Mouse (Mus musculus): ENCODE results near the gene Pcif1. TPM values are rescaled to one million over a fixed set of nuclear protein-coding genes. Genes with fewer than 3 reads are reported as not detected.

Pcif1 gene
- polyA plus RNA-seq, 1 experiment from 2014 or later: 38.7 TPM

GRCm38 (mm10) chr2:164906071-164906470, 27.0 kb downstream of the Pcif1 start:
- POLR2A ChIA-PET: no interaction called here
- CTCF ChIA-PET: no interaction called here
- ATAC-seq (no peak), DNase-seq (ENCODE audit: low read depth, low spot score) (no peak)
- no peak for TF ChIP-seq CTCF (IDR thresholded peaks at IDR 0.05)
- in situ Hi-C loops (cut with MboI; ENCODE audit: low pct_unique_long_range_greater_than_20kb): no loop called here
- H3K27me3 ChIP-seq: no peaks in the 10 kb centered on the region

DNA sequence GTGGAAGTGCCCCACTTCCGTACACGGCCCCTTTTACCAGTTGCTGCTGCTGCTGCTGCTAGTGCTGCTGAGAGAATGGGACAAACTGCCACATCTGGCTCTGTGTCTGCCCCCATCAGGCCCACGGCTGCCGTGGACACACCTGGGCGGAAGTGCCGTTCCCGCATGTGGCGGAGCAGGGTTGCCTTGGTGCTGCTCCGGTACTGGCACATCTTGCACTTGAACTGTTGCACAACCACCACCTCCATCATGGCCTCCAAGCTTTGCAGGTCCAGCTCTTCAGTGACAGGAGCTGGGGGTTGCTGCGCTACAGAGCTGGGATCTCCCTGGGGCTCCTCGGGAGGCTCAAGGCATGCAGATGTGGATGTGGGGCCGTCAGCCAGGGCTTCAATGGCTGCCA, 28.4 kb downstream of the Pcif1 start:
- H3K27me3 ChIP-seq: no peaks in the 10 kb centered on the region
- no peak for ATAC-seq
- POLR2A ChIA-PET: no interaction called here
- CTCF ChIA-PET: no interaction called here
- no peak for DNase-seq (ENCODE audit: low read depth, low spot score)
- TF ChIP-seq CTCF (IDR thresholded peaks at IDR 0.05): no peak
- in situ Hi-C loops (cut with MboI; ENCODE audit: low pct_unique_long_range_greater_than_20kb): no loop called here

GRCm38 (mm10) chr2:164908011-164908410, 28.9 kb downstream of the Pcif1 start:
- ChIA-PET CTCF (interaction anchor here (1.5 kb wide), 1 partner anchor 13 kb away, joined by 4 read pairs; no protein-coding TSS in a partner anchor), POLR2A (no interaction called here)
- ATAC-seq (no peak), DNase-seq (ENCODE audit: low read depth, low spot score) (no peak)
- in situ Hi-C loops (cut with MboI; ENCODE audit: low pct_unique_long_range_greater_than_20kb): no loop called here
- no peak for TF ChIP-seq CTCF (IDR thresholded peaks at IDR 0.05)
- no peaks in the 10 kb centered on the region for H3K27me3 ChIP-seq

DNA sequence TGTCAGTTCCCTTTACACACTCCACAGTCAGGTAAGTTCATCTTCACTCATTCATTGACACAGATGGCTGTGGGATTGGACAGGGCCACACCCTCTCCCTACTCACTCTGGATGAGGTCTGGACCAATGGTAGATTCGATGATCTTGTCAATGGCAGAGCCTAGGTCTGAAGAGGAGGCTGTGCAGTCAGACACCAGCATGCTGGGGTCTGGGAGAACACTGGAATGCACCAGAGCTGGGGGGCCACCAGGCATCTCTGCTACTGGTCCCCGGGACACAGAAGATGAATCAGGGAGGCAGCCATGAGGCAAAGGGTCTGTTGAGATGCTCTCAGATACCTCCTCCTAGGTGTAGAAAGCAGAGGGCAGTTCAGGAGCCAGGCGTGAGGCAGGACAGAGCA, 30.0 kb downstream of the Pcif1 start:
- no peak for DNase-seq (ENCODE audit: low read depth, low spot score)
- no peak for TF ChIP-seq CTCF (IDR thresholded peaks at IDR 0.05)
- H3K27me3 ChIP-seq: no peaks in the 10 kb centered on the region
- CTCF ChIA-PET: interaction anchor here (0.7 to 1.6 kb wide), 4 partner anchors 9 to 17 kb away, joined by 3 to 8 read pairs (median 4); no protein-coding TSS in a partner anchor
- POLR2A ChIA-PET: no interaction called here
- no peak for ATAC-seq
- in situ Hi-C loops (cut with MboI; ENCODE audit: low pct_unique_long_range_greater_than_20kb): no loop called here

DNA sequence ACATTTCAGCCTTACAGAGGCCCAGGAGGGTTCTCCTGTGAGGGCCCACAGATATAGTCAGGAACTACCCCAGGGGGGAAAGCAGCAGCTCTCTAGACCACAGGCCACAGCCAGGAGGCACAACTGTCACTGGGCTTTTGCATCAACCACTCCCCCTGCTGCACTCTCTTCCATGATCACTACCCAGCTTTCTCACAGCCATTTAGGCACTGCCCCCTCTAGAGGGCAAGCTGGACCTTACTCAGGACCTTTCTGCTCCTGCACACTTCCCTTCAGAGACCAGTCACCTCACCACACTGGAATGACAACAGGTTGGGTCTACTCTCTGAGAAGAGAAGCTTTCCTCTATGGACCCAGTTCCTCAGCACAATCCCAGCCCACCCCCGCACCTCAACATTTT, 30.4 kb downstream of the Pcif1 start:
- no peak for TF ChIP-seq CTCF (IDR thresholded peaks at IDR 0.05)
- ChIA-PET POLR2A (interaction anchor here (0.6 to 1.8 kb wide), 2 partner anchors 19 to 112 kb away, joined by 3 to 6 read pairs; no protein-coding TSS in a partner anchor), CTCF (interaction anchor here (0.7 to 1.6 kb wide), 5 partner anchors 9 to 116 kb away, joined by 3 to 8 read pairs (median 3); no protein-coding TSS in a partner anchor)
- in situ Hi-C loops (cut with MboI; ENCODE audit: low pct_unique_long_range_greater_than_20kb): no loop called here
- ATAC-seq (peak; percentile 37), DNase-seq (ENCODE audit: low read depth, low spot score) (no peak)
- H3K27me3 ChIP-seq: no peaks in the 10 kb centered on the region

GRCm38 (mm10) chr2:164910360-164911061, 31.4 kb downstream of the Pcif1 start:
- no peak for TF ChIP-seq CTCF (IDR thresholded peaks at IDR 0.05)
- ATAC-seq (no peak), DNase-seq (ENCODE audit: low read depth, low spot score) (no peak)
- in situ Hi-C loops (cut with MboI; ENCODE audit: low pct_unique_long_range_greater_than_20kb): no loop called here
- H3K27me3 ChIP-seq: no peaks in the 10 kb centered on the region
- CTCF ChIA-PET: interaction anchor here (1.2 to 1.6 kb wide), 2 partner anchors 10 to 117 kb away, joined by 3 to 8 read pairs; no protein-coding TSS in a partner anchor
- POLR2A ChIA-PET: interaction anchor here (1.2 to 1.8 kb wide), 3 partner anchors 20 to 77 kb away, joined by 3 to 6 read pairs (median 5); partner anchors contain the start of genes Ctsa and Neurl2

- ChIA-PET CTCF (interaction anchor here (1.2 kb wide), 1 partner anchor 10 kb away, joined by 4 read pairs; no protein-coding TSS in a partner anchor), POLR2A (interaction anchor here (1.0 to 1.8 kb wide), 4 partner anchors 21 to 121 kb away, joined by 3 to 6 read pairs (median 4); partner anchors contain the start of genes Ctsa and Neurl2)
- in situ Hi-C loops (cut with MboI; ENCODE audit: low pct_unique_long_range_greater_than_20kb): no loop called here
- peak; percentile 68 for ATAC-seq
- no peaks in the 10 kb centered on the region for H3K27me3 ChIP-seq
- DNase-seq (ENCODE audit: low read depth, low spot score): peak; percentile 79
- TF ChIP-seq CTCF (IDR thresholded peaks at IDR 0.05): no peak
Measured at GRCm38 (mm10) chr2:164911086-164912048, 32.3 kb downstream of the Pcif1 start, which contains the start of gene Zfp335. Gene Zfp335 (minus strand): TSS chr2:164911757.

DNA sequence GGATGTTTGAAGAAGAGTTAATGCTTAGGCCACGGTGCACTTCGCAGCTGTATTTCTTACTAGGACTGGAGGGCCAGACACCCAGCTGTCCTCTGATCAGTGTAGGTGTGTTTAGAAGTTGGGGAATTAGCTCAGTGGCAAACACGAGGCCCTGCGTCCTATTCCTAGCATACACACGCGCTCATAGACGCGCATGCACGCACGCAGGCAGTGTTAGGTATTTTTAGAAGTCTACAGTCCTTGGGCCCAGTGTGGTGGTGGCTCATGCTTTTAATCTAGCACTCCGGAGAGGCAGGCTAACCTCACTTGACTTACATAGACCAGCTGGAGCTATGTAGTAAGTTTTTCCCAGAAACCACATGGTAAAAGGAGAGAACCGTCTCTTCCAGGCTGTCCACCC, 33.0 kb downstream of the Pcif1 start:
- DNase-seq (ENCODE audit: low read depth, low spot score) (no peak), ATAC-seq (no peak)
- in situ Hi-C loops (cut with MboI; ENCODE audit: low pct_unique_long_range_greater_than_20kb): no loop called here
- POLR2A ChIA-PET: interaction anchor here (0.8 to 1.0 kb wide), 3 partner anchors 25 to 120 kb away, joined by 3 to 5 read pairs (median 3); no protein-coding TSS in a partner anchor
- TF ChIP-seq CTCF (IDR thresholded peaks at IDR 0.05): no peak
- CTCF ChIA-PET: interaction anchor here (1.2 kb wide), 1 partner anchor 9 kb away, joined by 4 read pairs; no protein-coding TSS in a partner anchor
- no peaks in the 10 kb centered on the region for H3K27me3 ChIP-seq

GRCm38 (mm10) chr2:164912749-164913427, 33.8 kb downstream of the Pcif1 start:
- in situ Hi-C loops (cut with MboI; ENCODE audit: low pct_unique_long_range_greater_than_20kb): no loop called here
- no peak for TF ChIP-seq CTCF (IDR thresholded peaks at IDR 0.05)
- ChIA-PET POLR2A (interaction anchor here (0.6 to 1.0 kb wide), 4 partner anchors 13 to 119 kb away, joined by 3 to 5 read pairs (median 3); no protein-coding TSS in a partner anchor), CTCF (interaction anchor here (1.1 kb wide), 1 partner anchor 38 kb away, joined by 3 read pairs; no protein-coding TSS in a partner anchor)
- DNase-seq (ENCODE audit: low read depth, low spot score) (no peak), ATAC-seq (no peak)
- H3K27me3 ChIP-seq: no peaks in the 10 kb centered on the region

Data from Patski (cell line).